Mouse (Mus musculus) kidney, adult 9 months (tissue): ENCODE measurements around the gene Arrdc5.

Source experiments
- DNase-seq: peaks from one replicate; pipeline ENCODE4 v3.0.0; 2022

Gene Arrdc5

DNA sequence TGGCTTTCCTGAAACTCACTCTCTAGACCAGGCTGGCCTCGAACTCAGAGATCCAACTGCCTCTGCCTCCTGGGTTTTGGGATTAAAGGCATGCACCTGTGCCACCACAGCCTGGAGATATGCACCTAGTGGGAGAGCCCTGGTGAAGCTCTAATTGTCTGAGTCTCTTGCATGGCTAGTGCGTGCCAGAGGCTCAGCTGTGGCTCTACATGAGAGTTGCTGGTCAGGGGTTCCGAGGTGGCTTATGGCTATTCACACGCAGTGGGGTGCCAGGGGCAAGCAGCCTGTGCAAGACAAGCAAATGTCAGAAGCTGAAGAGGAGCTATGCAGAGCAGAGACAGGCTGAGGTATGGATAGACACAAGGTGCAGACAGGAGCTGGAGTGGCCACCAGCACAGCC, 45.4 kb downstream of the Arrdc5 start:
- DNase-seq = peak; percentile 18

GRCm38 (mm10) chr17:56251136-56251829, 48.8 kb downstream of the Arrdc5 start:
- peak; percentile 86 for DNase-seq

DNA sequence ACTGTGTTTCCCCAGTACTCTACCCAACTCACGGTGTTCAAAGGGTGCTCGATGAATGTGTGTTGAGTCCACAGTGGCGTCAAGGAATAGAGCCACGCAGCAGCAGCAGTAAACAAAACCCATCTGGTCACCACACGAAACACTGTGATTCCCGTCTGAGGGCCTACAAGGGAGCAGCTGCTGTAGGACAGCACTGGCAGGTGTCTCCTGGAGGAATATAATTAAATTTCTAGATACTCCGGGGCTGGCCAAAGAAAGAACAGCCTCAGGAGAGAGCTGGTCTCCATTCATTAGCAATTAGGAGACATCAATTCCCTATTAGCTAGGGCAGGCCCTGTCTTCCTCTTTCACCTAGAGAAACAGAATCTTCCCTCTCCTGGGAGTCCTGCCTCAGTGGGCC, 54.5 kb downstream of the Arrdc5 start:
- no peak for DNase-seq
